Mouse (Mus musculus) c-Kit-positive CD71-positive TER-119-positive erythroid progenitor cells, embryonic 14.5 days (primary cell): ENCODE results near the gene Tom1l2.

ENCODE experiments used
- DNase-seq: peaks from one replicate; pipeline ENCODE4 v3.0.0-alpha.2; 2013; ENCODE audit warnings: low spot score

Tom1l2 gene

DNA sequence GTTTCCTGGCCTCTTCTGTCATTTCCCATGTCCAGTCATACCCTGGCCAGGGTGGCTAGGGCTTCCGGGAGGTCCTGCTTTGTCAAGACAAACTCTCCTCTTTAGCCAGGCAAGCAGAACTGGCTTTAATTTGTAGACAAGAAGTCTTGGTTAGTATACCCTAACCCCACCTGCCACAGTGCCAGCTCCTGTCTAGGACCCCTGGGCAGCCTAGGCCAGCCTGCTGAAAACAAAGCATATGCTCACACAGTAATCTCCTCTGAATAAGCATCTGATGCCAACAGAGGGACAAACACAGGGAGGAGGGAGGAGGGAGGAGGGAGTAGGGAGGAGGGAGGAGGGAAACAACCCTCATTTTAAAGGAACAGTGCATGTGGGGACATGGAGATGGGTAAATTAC is 88.1 kb downstream of the Tom1l2 start:
- no peak for DNase-seq

DNA sequence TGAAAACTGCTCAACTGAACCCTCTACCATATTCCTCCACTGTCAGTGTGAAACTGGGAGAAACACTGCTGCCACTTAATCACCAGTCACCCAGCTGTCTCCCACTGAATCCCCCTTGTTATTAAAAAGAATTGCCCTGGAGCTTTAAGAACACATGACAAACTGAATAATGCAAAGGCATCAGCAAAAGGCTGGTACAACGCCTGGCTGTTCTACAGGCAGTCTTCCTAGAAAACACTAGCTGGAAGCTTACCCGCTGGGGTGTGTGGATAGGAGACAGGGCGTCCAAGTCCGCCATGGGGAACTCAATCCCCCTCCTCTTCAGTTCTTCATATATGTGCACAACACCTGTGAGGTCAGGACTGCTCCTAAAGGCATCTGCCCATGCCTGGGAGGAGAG is 90.3 kb downstream of the Tom1l2 start:
- DNase-seq, result no peak

DNA sequence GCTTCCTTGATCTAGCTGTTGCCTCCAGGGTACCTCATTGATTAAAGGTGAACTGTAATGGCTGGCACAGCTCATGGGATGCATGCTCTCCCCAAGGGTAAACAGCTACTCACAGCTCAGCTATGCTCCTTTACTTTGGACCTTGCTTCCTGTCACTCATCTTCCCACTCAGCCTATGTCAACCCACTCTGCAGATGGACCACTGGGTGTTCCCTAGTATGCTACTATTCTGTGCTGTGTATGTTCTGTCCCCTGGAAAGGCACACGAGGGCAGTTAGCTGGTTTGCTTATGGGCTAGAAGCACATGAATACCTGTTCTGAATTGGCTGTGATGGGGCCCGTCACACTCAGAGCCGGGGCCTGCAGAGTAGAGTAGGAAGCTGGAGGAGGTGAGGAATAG is 92.0 kb downstream of the Tom1l2 start:
- no peak for DNase-seq

DNA sequence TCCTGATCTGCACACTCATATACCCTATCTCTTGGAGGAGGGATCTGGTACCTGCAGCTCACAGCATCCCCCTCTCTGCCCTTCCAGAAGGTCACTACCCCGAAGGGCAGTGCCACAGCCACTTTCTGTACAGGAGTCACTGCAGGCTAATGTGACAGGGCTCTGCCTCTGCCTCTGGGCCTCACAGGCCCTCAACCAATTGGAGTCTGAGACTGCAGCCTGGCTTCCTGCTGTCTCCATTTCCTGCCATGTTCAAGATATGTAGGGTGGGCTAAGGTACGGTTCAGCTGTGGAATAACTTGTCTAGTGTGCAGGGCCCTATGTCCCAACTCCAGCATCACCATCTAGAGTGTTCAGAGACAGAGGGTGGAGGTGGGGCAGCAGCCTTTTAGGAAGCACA is 95.0 kb downstream of the Tom1l2 start:
- DNase-seq, result no peak

DNA sequence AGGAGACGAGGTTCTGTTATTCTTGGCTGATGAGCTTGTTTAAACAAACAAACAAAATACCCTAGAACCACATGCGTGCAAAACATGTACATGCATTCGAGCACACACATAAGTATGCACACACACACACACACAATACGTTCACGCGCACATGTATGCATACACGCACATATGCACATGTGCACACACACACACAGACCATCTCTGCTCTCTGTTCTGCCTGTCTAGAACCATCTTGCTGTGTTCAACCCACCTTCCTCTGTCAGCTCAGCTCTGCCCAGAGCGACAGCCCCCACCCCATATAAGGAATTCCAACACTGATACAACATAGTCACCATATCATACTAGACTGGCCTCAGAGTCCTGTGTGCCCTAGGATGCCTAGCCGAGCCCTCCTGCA is 96.0 kb downstream of the Tom1l2 start:
- DNase-seq, result no peak

DNA sequence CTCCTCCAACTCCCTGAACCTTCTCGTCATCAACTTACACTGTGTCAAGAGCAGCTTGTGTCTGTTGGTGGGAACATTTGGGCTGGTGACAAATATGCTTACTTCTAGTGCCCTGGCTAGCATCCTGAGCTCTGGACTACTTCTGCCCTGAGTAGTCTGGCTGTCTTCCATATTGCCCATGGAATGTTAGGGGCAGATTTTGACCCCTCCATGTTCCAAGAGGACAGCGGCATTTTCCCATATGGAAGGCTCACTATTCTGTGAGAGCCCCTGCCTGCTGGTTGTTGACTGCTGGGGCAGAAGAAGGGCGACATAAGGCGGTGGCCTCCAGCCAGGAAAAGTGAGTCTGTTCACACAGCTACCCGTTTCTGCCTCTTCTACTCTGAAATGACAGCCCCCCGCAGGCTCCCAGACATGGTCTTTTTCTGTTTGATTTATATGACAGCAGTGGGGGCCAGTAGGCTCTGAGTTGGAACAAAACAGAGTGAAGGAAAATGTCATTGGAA is 96.5 kb downstream of the Tom1l2 start:
- DNase-seq, result no peak

DNA sequence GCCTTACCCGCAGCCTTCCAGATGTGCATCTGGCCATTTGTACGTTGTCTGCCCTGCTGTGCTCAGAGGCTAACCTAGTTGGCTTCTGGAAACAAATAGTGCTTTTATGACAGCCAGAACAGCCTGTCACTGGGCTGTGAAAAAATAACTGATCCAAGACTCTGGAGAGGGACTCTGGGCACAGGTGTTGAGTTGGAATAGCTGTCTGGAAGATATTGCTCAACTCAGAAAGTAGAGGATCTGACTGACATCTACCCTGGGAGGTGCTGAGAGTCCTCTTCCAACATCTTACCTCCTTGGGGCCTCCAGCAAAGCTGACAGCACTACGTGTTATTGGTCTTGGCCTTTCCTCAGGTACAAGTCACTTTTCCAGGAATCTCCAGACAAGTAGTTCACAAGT is 97.1 kb downstream of the Tom1l2 start:
- DNase-seq, result no peak

DNA sequence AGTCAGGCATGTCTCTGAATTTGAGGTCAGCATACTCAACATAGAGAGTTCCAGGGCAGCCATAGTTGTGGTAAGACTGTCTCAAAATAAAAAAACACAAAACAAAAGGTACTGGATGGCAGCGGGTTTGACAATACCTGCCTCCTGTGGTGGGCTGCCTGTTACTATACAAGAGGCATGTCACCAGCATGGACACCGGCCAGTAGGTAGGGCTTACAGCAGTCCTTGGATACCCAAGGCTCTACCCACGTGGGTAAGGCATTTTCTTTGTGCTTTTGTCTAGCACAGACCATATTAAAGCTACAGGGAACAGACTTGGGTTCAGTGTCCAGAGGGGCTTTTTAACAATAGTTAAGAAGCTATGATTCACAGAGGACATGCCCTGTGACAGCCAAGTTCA is 97.5 kb downstream of the Tom1l2 start:
- no peak for DNase-seq

DNA sequence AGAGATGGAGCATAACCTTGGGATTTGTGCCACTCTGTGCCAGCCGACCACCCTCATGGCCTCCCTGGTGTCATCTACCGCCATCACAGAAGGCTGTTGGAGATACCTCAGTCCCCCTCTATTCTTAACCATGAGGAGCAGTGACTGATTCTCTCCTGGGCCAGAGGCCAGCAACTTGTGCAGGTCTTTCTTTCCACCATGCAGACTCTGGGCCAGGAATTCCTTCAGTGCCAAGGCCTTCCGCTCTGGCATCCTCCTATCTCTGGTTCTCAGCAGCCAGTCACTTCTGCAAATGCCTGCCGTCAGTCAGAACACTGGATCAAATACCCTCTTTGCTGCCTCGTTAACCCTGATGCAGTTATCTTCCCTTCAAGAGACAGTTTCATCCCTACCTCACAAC is 98.4 kb downstream of the Tom1l2 start:
- DNase-seq, result no peak

DNA sequence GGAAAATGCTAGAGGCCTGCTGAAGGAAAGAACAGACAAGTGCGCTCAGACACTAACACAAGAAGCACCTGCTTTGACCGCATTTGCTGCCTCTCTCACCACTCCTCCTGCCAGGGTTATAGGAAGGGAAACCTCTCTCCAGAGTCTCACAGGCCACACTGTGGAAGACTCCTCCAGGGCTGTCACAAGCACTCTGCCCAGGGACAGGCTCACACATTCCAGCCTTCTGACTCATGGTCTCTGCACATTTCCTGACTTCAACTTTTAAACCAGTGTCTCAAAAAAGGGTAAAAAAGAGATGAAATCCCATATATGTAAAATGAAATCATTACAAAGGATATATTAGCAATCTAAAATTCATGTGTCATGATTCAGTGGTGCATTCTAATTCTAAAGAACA is 99.2 kb downstream of the Tom1l2 start:
- no peak for DNase-seq

DNA sequence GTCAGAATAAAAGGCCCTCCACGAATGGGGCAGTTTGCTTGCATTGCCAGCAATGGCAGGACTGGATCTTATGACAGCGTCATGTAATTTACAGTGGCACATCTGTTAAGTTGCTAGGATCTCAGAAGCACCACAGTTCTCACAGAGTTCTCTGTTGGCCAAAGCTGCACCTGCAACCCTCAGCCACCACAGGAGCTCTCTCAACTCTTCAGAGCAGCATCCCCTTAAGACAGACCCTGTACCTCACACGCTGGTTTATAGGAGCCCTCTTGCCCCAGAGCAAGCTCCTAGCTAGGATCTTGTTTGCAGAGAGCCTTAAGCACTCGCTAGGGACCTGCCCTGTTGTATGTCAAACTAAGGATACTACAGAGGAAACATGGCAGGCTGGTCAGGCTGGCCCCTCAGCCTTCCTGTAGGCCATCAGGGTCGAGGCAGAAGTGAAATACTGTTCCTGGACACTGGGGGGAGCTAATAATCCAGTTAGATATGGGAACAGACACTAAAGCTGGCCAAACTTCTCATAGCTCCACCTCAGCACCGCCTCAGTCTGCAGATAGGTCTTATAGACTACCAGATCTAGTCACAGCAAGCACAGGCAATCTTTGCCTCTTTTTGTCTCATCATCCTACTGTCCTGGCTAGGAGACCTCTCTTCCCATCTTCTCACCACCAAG is 101.6 kb downstream of the Tom1l2 start:
- peak; percentile 59 for DNase-seq

DNA sequence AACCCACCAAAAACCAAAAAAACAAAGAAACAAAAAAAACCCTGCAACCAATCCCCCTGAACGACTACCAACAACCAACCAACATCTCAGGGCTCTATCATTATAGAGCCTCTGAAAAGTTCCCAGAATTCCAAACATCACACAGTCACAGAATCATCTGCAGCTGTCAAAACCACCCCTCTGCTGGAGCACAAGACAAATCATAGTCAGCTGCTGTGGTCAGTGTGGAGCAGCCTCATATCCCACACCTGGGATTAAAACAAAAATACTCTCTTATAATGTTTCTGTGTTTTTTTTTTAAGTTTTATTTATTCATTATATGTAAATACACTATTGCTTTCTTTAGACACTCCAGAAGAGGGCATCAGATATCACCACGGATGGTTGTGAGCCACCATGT is 102.8 kb downstream of the Tom1l2 start:
- no peak for DNase-seq

DNA sequence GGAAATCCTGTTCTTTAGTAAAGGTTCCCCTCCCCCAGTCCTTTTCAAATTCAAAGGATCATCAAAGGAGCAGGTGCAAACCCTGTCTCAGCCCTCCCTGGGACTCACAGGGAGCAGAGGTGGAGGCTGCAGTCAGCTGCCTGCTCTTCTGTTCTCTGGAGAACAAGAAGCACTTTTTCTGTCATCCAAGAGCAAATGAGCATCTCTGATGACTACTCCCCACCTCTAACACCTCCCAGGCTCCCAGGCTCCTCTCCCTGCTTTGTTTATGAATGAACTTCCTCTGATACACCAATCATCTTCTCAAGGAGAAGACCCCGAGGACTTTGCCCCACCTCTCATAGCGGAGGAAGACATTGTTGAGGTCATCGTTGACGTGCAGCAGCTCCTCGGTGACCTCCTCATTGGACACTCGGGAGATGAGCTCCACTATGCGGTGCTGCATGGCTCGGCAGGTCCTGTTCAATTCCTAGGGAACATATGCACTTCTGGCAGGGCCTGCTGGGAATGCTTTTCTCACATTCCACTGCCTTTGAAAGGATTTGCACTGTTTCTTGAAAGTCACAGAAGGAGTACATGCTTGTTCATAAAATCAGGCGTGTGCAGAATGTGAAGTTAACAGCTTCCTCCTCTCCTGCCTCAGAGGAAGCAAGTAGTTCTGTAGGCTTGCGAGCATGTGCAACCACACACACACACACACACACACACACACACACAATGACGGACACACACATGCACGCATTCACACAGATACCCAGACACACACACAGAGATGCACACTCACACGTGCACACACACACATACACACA is 103.9 kb downstream of the Tom1l2 start:
- DNase-seq, result no peak

DNA sequence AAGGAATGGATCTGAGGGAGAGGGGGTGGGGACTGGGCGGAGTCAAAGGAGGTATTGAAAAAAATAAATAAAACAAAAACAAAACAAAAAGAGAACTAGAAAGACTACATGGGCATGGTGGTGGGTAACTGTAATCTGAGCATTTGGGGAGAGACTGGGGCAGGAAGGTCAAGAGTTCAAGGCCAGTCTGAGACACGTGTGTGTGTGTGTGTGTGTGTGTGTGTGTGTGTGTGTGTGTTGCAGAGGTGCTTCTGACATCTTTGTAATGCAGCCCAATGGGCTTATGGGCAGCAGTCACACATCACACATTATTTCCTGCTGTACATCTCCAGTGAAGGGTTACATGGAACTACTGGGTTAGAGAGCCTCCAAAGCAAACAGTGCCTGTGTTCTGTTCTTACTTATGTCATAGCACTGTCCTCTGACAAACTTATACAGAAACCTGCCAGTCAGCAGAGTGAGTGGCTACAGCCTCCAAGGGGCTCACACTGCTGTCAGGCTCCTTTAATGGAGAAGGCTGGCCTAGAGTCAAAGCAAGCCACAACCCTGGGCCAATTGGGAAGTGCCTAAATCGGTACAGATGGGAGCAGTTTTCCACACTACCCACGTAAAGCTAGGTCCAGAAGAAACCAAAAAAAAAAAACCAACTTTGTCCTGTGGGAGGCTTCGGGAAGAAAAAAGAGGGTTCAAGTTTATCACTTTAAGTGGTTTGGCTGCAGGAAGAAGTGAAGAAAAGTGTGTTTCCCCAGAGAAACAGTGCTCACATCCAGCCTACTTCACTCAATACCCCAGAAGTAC is 104.8 kb downstream of the Tom1l2 start:
- no peak for DNase-seq

DNA sequence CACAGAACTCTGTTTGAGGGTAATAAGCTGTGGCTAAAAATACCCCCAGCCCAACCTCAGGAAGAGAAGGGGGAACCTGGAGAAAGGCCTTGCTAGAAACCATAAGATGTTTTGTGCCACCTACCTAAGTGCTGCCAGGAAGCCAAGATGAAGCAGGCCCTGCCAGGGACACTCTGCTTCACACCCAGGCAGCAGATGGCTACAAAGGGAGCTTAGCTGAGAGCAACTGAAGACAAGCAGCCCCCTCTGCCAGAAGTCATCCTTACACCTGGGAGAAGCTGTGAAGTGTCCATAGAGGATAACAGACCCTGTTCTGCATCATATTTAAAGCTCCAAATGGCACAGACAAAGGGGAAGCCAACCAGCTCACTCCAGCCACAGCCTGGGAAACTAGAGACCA is 106.6 kb downstream of the Tom1l2 start:
- no peak for DNase-seq

DNA sequence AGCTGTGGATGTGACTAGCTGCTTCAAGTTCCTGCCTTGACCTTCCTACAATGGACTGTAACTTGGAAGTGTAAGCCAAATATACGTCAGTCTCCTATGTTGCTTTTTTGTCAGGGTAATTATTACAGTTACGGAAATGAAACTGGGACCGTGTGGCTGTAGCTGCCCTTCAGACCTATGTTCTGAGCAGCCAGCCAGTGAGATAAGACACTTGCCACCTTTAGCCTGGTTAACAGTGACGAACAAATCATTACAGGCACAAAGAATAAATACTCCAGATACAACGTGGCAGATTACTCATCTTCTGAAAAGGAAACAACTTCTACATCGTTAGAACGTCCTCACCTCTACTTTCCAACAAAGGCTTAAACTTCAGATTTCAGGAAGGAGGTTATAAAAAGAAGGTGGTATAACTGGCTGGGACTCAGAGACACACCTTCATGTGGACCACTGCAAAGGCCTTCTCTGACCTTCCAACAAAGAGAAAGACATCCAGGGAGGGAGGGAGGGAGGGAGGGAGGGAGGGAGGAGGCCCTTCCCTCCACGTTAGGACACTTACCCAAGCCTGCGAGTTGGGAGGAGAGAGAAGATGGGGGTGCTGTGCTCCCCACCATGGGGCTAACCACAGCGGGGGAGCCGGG is 108.1 kb downstream of the Tom1l2 start:
- DNase-seq, result no peak

DNA sequence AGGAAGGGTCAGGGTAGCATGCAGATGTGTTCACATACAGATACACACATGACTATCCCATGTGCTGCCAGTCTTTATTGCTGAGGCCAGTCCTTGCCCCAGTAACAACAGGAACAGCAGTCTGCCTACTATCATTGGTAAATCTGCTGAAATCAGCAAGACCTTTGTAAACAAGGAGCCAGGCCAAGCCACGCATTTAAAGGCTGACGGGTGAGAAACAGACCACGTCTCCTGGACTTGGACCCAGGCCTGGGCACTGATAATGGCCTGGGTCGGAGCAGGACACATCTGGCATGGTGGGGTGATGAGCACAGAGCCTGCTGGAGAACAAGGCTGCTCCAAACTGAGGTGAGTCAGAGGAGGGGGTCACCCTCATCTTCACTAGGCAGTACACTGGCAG is 112.2 kb downstream of the Tom1l2 start:
- DNase-seq, result no peak

DNA sequence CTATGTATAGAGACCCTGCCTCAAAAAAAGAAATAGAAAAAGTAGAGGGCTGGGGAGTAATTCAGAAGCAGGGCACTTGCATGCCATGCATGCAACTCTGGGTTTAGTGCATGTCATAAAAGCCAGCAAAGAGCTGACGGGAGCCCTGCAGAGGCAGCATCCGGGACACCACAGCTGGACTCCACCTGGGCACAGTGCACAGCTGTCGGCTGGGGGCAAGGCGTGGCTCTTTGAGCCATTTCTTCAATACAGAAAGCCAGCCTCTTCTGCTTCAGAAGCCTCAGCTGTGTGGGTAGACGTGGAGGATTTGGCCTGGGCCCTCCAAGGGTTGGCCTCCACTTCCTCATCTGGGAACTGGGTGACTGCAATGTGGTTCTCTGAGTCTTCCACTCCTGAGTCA is 117.4 kb downstream of the Tom1l2 start:
- no peak for DNase-seq

DNA sequence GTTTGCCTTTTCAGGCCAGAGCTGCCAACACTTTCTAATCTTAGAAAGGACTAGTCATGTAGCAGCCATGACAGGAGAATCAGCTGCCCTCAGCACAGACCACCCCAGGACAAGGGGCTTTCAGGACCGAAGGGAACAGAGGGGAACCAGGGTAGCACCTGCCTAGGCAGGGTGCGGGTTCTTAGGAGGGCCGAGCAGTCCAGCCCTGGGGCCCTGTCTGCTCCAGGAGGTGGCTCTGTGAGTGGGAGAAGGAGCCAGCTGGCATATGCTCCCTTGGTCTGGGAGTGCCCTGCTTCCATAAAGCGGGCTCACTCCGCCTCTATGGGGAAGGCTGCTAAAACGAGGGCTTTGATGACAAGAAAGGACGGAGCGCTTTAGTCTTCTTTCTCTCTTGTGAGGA is 119.5 kb downstream of the Tom1l2 start:
- DNase-seq, result no peak

DNA sequence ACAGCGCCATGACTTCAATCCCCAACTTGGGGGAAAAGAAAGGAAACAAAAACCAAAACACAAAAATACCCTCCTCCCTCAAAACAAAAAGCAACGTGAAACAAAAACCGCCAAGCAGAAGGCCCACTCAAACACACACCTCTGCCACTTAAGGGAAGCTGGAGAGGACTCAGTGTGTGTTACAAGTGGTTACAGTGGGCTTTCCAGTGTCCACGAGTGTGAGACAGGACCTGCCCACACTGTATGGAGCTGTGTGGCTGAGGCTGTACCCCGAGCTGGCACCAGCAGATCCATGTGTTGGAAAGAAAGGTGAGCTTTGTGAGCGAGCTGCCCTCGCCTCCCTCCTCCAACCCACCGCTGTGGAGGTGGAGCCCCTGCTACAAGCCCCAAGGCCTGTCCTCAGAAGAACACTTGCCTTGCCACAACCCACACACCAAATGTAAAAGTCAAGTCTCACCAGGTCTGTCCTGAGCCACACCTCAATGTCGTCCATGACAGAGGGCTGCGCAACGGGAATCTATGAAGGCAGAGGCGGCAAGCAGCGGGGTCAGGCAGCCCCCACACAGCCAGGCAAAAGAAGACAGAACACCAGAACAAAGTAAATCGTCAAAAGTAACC is 120.2 kb downstream of the Tom1l2 start:
- DNase-seq, result no peak

DNA sequence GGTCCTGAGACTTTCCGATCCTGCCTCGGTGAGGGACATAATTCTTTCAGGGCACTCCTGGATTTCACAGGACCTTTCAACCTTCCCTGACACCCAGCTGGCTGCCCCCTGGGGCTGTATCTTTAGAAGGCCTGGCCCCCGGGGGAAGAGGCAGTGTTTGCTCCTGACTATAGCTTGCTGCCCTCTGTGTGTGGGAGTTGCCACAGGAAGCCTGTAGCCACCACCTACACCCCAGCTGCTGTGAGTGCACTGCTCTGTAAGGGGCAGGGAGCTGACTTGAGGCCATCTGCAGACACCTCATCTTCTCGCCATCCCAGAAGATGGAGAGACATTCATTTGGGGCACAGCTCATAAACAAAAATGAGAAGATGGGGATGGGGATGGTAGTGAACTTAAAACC is 120.8 kb downstream of the Tom1l2 start:
- no peak for DNase-seq

DNA sequence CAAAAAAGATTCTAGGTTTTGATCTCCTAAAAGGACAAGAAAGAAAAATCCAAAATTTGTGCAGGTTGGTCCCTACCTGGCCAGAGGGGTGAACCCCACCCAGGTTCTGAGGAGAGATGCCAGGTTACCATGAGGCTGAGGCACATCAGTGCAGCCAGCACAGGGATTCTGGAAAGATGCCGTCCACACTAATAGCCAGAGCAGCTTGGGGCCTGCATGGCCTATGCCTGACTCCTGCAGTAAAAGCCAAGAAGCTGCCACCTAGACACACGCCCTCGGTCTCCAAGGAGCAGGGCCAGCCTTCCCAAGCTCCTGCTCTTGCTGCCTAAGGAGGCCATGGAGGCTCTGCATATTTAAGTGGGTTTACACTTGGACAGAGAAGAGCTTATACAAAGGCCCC is 121.4 kb downstream of the Tom1l2 start:
- DNase-seq, result no peak
